Mouse (Mus musculus): ENCODE measurements around the gene Nup153. TPM values are rescaled to one million over a fixed set of nuclear protein-coding genes. Genes with fewer than 3 reads are reported as not detected.

Nup153 gene
- polyA plus RNA-seq, 1 experiment from 2014 or later: 25.8 TPM

- Histone ChIP-seq H3K36me3 (no peaks in the 10 kb centered on the region), H3K9me3 (no peaks in the 10 kb centered on the region), H3K9ac (replicated peaks) (no peak overlapping the region), H3K4me3 (no peak overlapping the region), H3K4me1 (peaks cover 12% of the 10 kb centered on the region; the same call in 1 of the 2 replicates), H3K4me2 (replicated peaks) (no peak overlapping the region), H3K27me3 (no peaks in the 10 kb centered on the region), H3K27ac (replicated peaks) (peak overlapping the region; percentile 61)
- peak; percentile 46; the same call in 1 of the 2 replicates for ATAC-seq (replicated peaks)
- WGBS: 50% methylated on average over 5 of the region's 5 CpGs
Observed at GRCm38 (mm10) chr13:46654566-46654965, 73.2 kb downstream of the Nup153 start.

GRCm38 (mm10) chr13:46653671-46654070 lies 74.1 kb downstream of the Nup153 start:
- no peak for ATAC-seq (replicated peaks)
- H3K27ac ChIP-seq (replicated peaks): peak overlapping the region; percentile 16
- no peaks in the 10 kb centered on the region for H3K36me3 ChIP-seq
- H3K4me2 ChIP-seq (replicated peaks): no peak overlapping the region
- peaks cover 12% of the 10 kb centered on the region; the same call in 1 of the 2 replicates for H3K4me1 ChIP-seq
- 52% methylated on average over 4 of the region's 4 CpGs for WGBS
- no peaks in the 10 kb centered on the region for H3K27me3 ChIP-seq
- no peak overlapping the region for H3K4me3 ChIP-seq
- no peak overlapping the region for H3K9ac ChIP-seq (replicated peaks)
- no peaks in the 10 kb centered on the region for H3K9me3 ChIP-seq

GRCm38 (mm10) chr13:46652671-46653070 lies 75.1 kb downstream of the Nup153 start:
- no peak for ATAC-seq (replicated peaks)
- Histone ChIP-seq H3K4me1 (peaks cover 12% of the 10 kb centered on the region; the same call in 1 of the 2 replicates), H3K9me3 (no peaks in the 10 kb centered on the region), H3K27me3 (no peaks in the 10 kb centered on the region), H3K36me3 (no peaks in the 10 kb centered on the region), H3K4me2 (replicated peaks) (no peak overlapping the region), H3K27ac (replicated peaks) (no peak overlapping the region), H3K4me3 (no peak overlapping the region), H3K9ac (replicated peaks) (no peak overlapping the region)
- 85% methylated on average over 7 of the region's 7 CpGs for WGBS

GRCm38 (mm10) chr13:46651853-46652252 lies 75.9 kb downstream of the Nup153 start:
- ATAC-seq (replicated peaks): no peak
- H3K4me1 ChIP-seq: peaks cover 12% of the 10 kb centered on the region; the same call in 1 of the 2 replicates
- WGBS: 92% methylated on average over 7 of the region's 7 CpGs
- H3K4me3 ChIP-seq: no peak overlapping the region
- no peaks in the 10 kb centered on the region for H3K36me3 ChIP-seq
- H3K9ac ChIP-seq (replicated peaks): no peak overlapping the region
- no peak overlapping the region for H3K4me2 ChIP-seq (replicated peaks)
- no peak overlapping the region for H3K27ac ChIP-seq (replicated peaks)
- no peaks in the 10 kb centered on the region for H3K27me3 ChIP-seq
- no peaks in the 10 kb centered on the region for H3K9me3 ChIP-seq

GRCm38 (mm10) chr13:46645476-46645875 lies 82.3 kb downstream of the Nup153 start:
- peaks cover 5% of the 10 kb centered on the region for H3K4me1 ChIP-seq
- H3K36me3 ChIP-seq: no peaks in the 10 kb centered on the region; the same call in 1 of the 2 replicates
- no peak overlapping the region for H3K9ac ChIP-seq (replicated peaks)
- H3K4me3 ChIP-seq: no peak overlapping the region
- no peaks in the 10 kb centered on the region; the same call in 1 of the 2 replicates for H3K9me3 ChIP-seq
- H3K27me3 ChIP-seq: no peaks in the 10 kb centered on the region
- ATAC-seq (replicated peaks): no peak
- 72% methylated on average over 6 of the region's 6 CpGs for WGBS
- no peak overlapping the region for H3K27ac ChIP-seq (replicated peaks)
- no peak overlapping the region for H3K4me2 ChIP-seq (replicated peaks)

GRCm38 (mm10) chr13:46644175-46644574 lies 83.6 kb downstream of the Nup153 start:
- Histone ChIP-seq H3K4me1 (peaks cover 6% of the 10 kb centered on the region), H3K27me3 (no peaks in the 10 kb centered on the region), H3K9ac (replicated peaks) (no peak overlapping the region), H3K4me3 (no peak overlapping the region), H3K36me3 (no peaks in the 10 kb centered on the region; the same call in 1 of the 2 replicates), H3K4me2 (replicated peaks) (no peak overlapping the region), H3K27ac (replicated peaks) (no peak overlapping the region), H3K9me3 (no peaks in the 10 kb centered on the region; the same call in 1 of the 2 replicates)
- whole genome bisulfite sequencing: 94% methylated on average over 6 of the region's 6 CpGs
- ATAC-seq (replicated peaks): no peak

- Histone ChIP-seq H3K4me3 (no peak overlapping the region), H3K27ac (replicated peaks) (no peak overlapping the region), H3K9me3 (no peaks in the 10 kb centered on the region; the same call in 1 of the 2 replicates), H3K4me2 (replicated peaks) (no peak overlapping the region), H3K27me3 (no peaks in the 10 kb centered on the region), H3K36me3 (no peaks in the 10 kb centered on the region; the same call in 1 of the 2 replicates), H3K9ac (replicated peaks) (no peak overlapping the region), H3K4me1 (peaks cover 6% of the 10 kb centered on the region)
- no peak for ATAC-seq (replicated peaks)
- 91% methylated on average over 4 of the region's 4 CpGs for WGBS
Observed at GRCm38 (mm10) chr13:46642318-46642717, 85.4 kb downstream of the Nup153 start.

- ATAC-seq (replicated peaks): peak; percentile 81
- H3K27ac ChIP-seq (replicated peaks): peak overlapping the region; percentile 79
- H3K4me1 ChIP-seq: peaks cover 6% of the 10 kb centered on the region
- 35% methylated on average over 10 of the region's 10 CpGs for WGBS
- H3K9ac ChIP-seq (replicated peaks): no peak overlapping the region
- H3K4me3 ChIP-seq: no peak overlapping the region
- H3K36me3 ChIP-seq: no peaks in the 10 kb centered on the region; the same call in 1 of the 2 replicates
- H3K4me2 ChIP-seq (replicated peaks): no peak overlapping the region
- no peaks in the 10 kb centered on the region for H3K27me3 ChIP-seq
- H3K9me3 ChIP-seq: no peaks in the 10 kb centered on the region; the same call in 1 of the 2 replicates
Observed at GRCm38 (mm10) chr13:46640608-46641468, 86.9 kb downstream of the Nup153 start.

- WGBS: 13% methylated on average over 6 of the region's 6 CpGs
- H3K27ac ChIP-seq (replicated peaks): peak overlapping the region; percentile 87
- peaks cover 32% of the 10 kb centered on the region for H3K4me1 ChIP-seq
- no peaks in the 10 kb centered on the region for H3K9me3 ChIP-seq
- H3K4me3 ChIP-seq: peak overlapping the region; percentile 24
- H3K27me3 ChIP-seq: no peaks in the 10 kb centered on the region
- H3K4me2 ChIP-seq (replicated peaks): peak overlapping the region; percentile 44
- H3K36me3 ChIP-seq: no peaks in the 10 kb centered on the region
- ATAC-seq (replicated peaks): peak; percentile 79
- H3K9ac ChIP-seq (replicated peaks): peak overlapping the region; percentile 12
Observed at GRCm38 (mm10) chr13:46634133-46634488, 93.6 kb downstream of the Nup153 start.

- H3K4me1 ChIP-seq: peaks cover 32% of the 10 kb centered on the region
- H3K4me3 ChIP-seq: peak overlapping the region; percentile 24
- peak overlapping the region; percentile 44 for H3K4me2 ChIP-seq (replicated peaks)
- peak overlapping the region; percentile 12 for H3K9ac ChIP-seq (replicated peaks)
- peak; percentile 84 for ATAC-seq (replicated peaks)
- peak overlapping the region; percentile 87 for H3K27ac ChIP-seq (replicated peaks)
- no peaks in the 10 kb centered on the region for H3K27me3 ChIP-seq
- 5% methylated on average over 18 of the region's 18 CpGs for WGBS
- H3K9me3 ChIP-seq: no peaks in the 10 kb centered on the region
- no peaks in the 10 kb centered on the region for H3K36me3 ChIP-seq
Observed at GRCm38 (mm10) chr13:46633320-46634132, 94.2 kb downstream of the Nup153 start.

GRCm38 (mm10) chr13:46632796-46633195 lies 94.9 kb downstream of the Nup153 start:
- H3K4me2 ChIP-seq (replicated peaks): no peak overlapping the region
- no peak for ATAC-seq (replicated peaks)
- no peaks in the 10 kb centered on the region for H3K27me3 ChIP-seq
- 65% methylated on average over 4 of the region's 4 CpGs for WGBS
- no peak overlapping the region for H3K4me3 ChIP-seq
- H3K27ac ChIP-seq (replicated peaks): peak overlapping the region; percentile 87
- H3K9ac ChIP-seq (replicated peaks): no peak overlapping the region
- peaks cover 38% of the 10 kb centered on the region for H3K4me1 ChIP-seq
- H3K36me3 ChIP-seq: no peaks in the 10 kb centered on the region
- no peaks in the 10 kb centered on the region for H3K9me3 ChIP-seq

Data from forebrain, embryonic 15.5 days (tissue).